Comparison of ENCODE assay signal across 10 mouse cellular contexts in the genomic region with DNA sequence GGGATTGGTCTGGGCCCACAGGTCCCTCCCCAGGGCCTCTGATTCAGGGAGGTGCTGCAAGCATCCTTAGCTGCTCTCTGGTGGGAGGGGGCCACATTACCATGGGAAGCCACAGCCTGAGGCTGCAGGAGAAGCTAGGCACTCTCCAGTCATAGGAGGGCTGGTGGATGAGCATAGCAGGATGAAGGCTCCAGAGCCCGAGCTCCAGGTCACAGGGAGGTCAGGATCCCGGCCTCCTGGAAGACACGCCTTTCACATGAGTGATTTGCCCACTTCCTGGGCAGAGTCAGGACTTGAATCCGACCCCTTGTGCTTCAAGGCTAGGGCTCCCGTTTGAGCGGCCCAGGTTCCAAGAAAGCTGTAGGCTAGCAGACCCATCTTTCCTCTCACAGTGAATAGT. TPM values are rescaled to one million over a fixed set of nuclear protein-coding genes. Genes with fewer than 3 reads are reported as not detected.
DNase-seq lines count a peak whose midpoint lies in the region; ATAC-seq and TF ChIP-seq lines count a peak whose summit lies in the region.
"Had no signal": no experiment of that assay in that cellular context is flagged by ENCODE, and none has a peak within 500 bp of the region (broad histone marks: within the 10 kb centered on the region; RNA-seq: fewer than 3 reads in every experiment).

No protein-coding gene starts in this region.

- no peak for DNase-seq in heart, postnatal 14 days
- DNase-seq in midbrain, embryonic 10.5 days (ENCODE audit: low spot score): no peak
- DNase-seq in midbrain, embryonic 11.5 days (ENCODE audit: low spot score, missing footprints): no peak
- peak; percentile 36 for DNase-seq in embryo, embryonic 10.5 days (ENCODE audit: low spot score)
- no peak for DNase-seq in layer of hippocampus, adult 2 months (ENCODE audit: low spot score in 2 of 2)
- no peak for DNase-seq in ovary, postnatal 14 days (ENCODE audit: low spot score)
- DNase-seq: thymus, postnatal 14 days had no signal

- no peak overlapping the region for H3K4me3 ChIP-seq in heart, embryonic 14.5 days (ENCODE audit: control insufficient read depth in 1 of 2, insufficient read depth in 1 of 2, low read depth in 1 of 2, low read length in 2 of 2)
- H3K4me3 ChIP-seq in midbrain, embryonic 10.5 days: no peak overlapping the region
- no peak overlapping the region for H3K4me3 ChIP-seq in midbrain, embryonic 11.5 days (ENCODE audit: low read depth, low read length)
- no peak overlapping the region for H3K4me3 ChIP-seq in neural tube, embryonic 13.5 days
- H3K4me3 ChIP-seq in layer of hippocampus, adult 2 months: no peak overlapping the region
- H3K4me3 ChIP-seq: limb, embryonic 15.5 days had no signal

- H3K27me3 ChIP-seq in heart, embryonic 14.5 days (ENCODE audit: control insufficient read depth, insufficient read depth, low read length): no peaks in the 10 kb centered on the region
- H3K27me3 ChIP-seq in midbrain, embryonic 10.5 days (ENCODE audit: low read depth, poor library complexity, severe bottlenecking): peaks cover 60% of the 10 kb centered on the region
- H3K27me3 ChIP-seq in midbrain, embryonic 11.5 days (ENCODE audit: control insufficient read depth, insufficient read depth, low read length): peaks cover 20% of the 10 kb centered on the region
- peaks cover 27% of the 10 kb centered on the region for H3K27me3 ChIP-seq in neural tube, embryonic 13.5 days
- H3K27me3 ChIP-seq: limb, embryonic 15.5 days had no signal

- no peak for ATAC-seq in heart, embryonic 14.5 days (ENCODE audit: insufficient number of reproducible peaks, insufficient read depth, low FRiP score, low read depth)
- ATAC-seq in midbrain, embryonic 11.5 days (ENCODE audit: low FRiP score): no peak
- ATAC-seq in neural tube, embryonic 13.5 days (ENCODE audit: low read depth): no peak

- H3K9ac ChIP-seq in heart, embryonic 14.5 days (ENCODE audit: low read length): peak overlapping the region; percentile 16; the same call in 1 of the 2 replicates
- H3K9ac ChIP-seq in midbrain, embryonic 11.5 days (ENCODE audit: low read length): no peak overlapping the region
- no peak overlapping the region for H3K9ac ChIP-seq in neural tube, embryonic 13.5 days
- H3K9ac ChIP-seq: limb, embryonic 15.5 days had no signal

- H3K9me3 ChIP-seq in heart, embryonic 14.5 days (ENCODE audit: control insufficient read depth, low read length): no peaks in the 10 kb centered on the region
- H3K9me3 ChIP-seq in midbrain, embryonic 10.5 days (replicated peaks): no peaks in the 10 kb centered on the region
- no peaks in the 10 kb centered on the region for H3K9me3 ChIP-seq in midbrain, embryonic 11.5 days (ENCODE audit: control insufficient read depth, low read length)
- no peaks in the 10 kb centered on the region for H3K9me3 ChIP-seq in neural tube, embryonic 13.5 days
- H3K9me3 ChIP-seq: limb, embryonic 15.5 days had no signal

- H3K4me1 ChIP-seq in heart, embryonic 14.5 days (ENCODE audit: control insufficient read depth in 2 of 2, insufficient read depth in 2 of 2, low read length in 2 of 2): peaks cover 28 to 49% of the 10 kb centered on the region in 2 experiments
- H3K4me1 ChIP-seq in midbrain, embryonic 10.5 days: peaks cover 61% of the 10 kb centered on the region
- H3K4me1 ChIP-seq in midbrain, embryonic 11.5 days (ENCODE audit: control insufficient read depth, insufficient read depth, low read length): peaks cover 26% of the 10 kb centered on the region
- H3K4me1 ChIP-seq in neural tube, embryonic 13.5 days (replicated peaks): peaks cover 50% of the 10 kb centered on the region

- WGBS in heart, embryonic 14.5 days: 41% methylated on average over 6 of the region's 6 CpGs
- 56% methylated on average over 6 of the region's 6 CpGs for WGBS in midbrain, embryonic 10.5 days
- WGBS in midbrain, embryonic 11.5 days: 47% methylated on average over 6 of the region's 6 CpGs
- 16% methylated on average over 6 of the region's 6 CpGs for WGBS in neural tube, embryonic 13.5 days

- H3K36me3 ChIP-seq in heart, embryonic 14.5 days (ENCODE audit: control insufficient read depth, insufficient read depth, low read length): peaks cover 2% of the 10 kb centered on the region; the same call in 1 of the 2 replicates
- H3K36me3 ChIP-seq in midbrain, embryonic 10.5 days: peaks cover 5% of the 10 kb centered on the region
- H3K36me3 ChIP-seq in midbrain, embryonic 11.5 days (ENCODE audit: control insufficient read depth, insufficient read depth, low read length): no peaks in the 10 kb centered on the region
- H3K36me3 ChIP-seq in neural tube, embryonic 13.5 days: no peaks in the 10 kb centered on the region

- no peak for TF ChIP-seq CTCF in layer of hippocampus, adult 2 months (conservative IDR thresholded peaks at IDR 0.05)

- intact Hi-C loops in heart, postnatal 14 days (cut with DNase I): no loop called here

- peak overlapping the region in 1 of 2 experiments; percentile 19; a peak in 1 of 4 replicates for H3K27ac ChIP-seq in heart, embryonic 14.5 days (replicated peaks in 1 of 2; ENCODE audit: control insufficient read depth in 1 of 2, insufficient read depth in 1 of 2, low read depth in 2 of 2, low read length in 2 of 2)
- 0 out of 2 replicates have a peak overlapping the region, but pooled peaks have one; percentile 2 for H3K27ac ChIP-seq in midbrain, embryonic 10.5 days (replicated peaks)
- H3K27ac ChIP-seq in midbrain, embryonic 11.5 days (ENCODE audit: low read depth, low read length): no peak overlapping the region
- 0 out of 2 replicates have a peak overlapping the region, but pooled peaks have one; percentile 3 for H3K27ac ChIP-seq in neural tube, embryonic 13.5 days (replicated peaks)
- H3K27ac ChIP-seq in layer of hippocampus, adult 2 months: no peak overlapping the region
- H3K27ac ChIP-seq: limb, embryonic 15.5 days had no signal

- H3K4me2 ChIP-seq in heart, embryonic 14.5 days (ENCODE audit: low read length): no peak overlapping the region
- H3K4me2 ChIP-seq in midbrain, embryonic 11.5 days: no peak overlapping the region
- no peak overlapping the region for H3K4me2 ChIP-seq in neural tube, embryonic 13.5 days
- H3K4me2 ChIP-seq: limb, embryonic 15.5 days had no signal

RNA-seq across cellular contexts. Expression of gene Ppp1r14b, which starts 3.1 kb away (rescaled TPM):
- 170 and 184 TPM in 2 replicates for polyA plus RNA-seq in heart, embryonic 14.5 days (2014; fragmentation: Nextera tagmentation; extraction: Ambion mirVana)
- total RNA-seq in heart, postnatal 14 days (2021): 100 to 1,000 TPM in 1 of 2 experiments, 10 to 100 TPM in 1; 89.8 to 120 TPM
- 90.8 and 116 TPM in 2 replicates for polyA plus RNA-seq in midbrain, embryonic 10.5 days (2016; fragmentation: Nextera tagmentation; extraction: Ambion mirVana)
- 245 and 285 TPM in 2 replicates for polyA plus RNA-seq in midbrain, embryonic 11.5 days (2014; fragmentation: Nextera tagmentation; extraction: Ambion mirVana)
- 191 and 211 TPM in 2 replicates for polyA plus RNA-seq in neural tube, embryonic 13.5 days (2015; fragmentation: Nextera tagmentation; extraction: Ambion mirVana)
- total RNA-seq in layer of hippocampus, adult 2 months (2021): 10 to 100 TPM; 68.2 to 71.4 TPM

RNA-seq across cellular contexts. Expression of gene Plcb3, which starts 4.6 kb away (rescaled TPM):
- 15.2 and 16.8 TPM in 2 replicates for polyA plus RNA-seq in heart, embryonic 14.5 days (2014; fragmentation: Nextera tagmentation; extraction: Ambion mirVana)
- total RNA-seq in heart, postnatal 14 days (2021): 10 to 100 TPM; 16.2 to 16.8 TPM
- 22.4 and 23.7 TPM in 2 replicates for polyA plus RNA-seq in midbrain, embryonic 10.5 days (2016; fragmentation: Nextera tagmentation; extraction: Ambion mirVana)
- polyA plus RNA-seq in midbrain, embryonic 11.5 days (2014; fragmentation: Nextera tagmentation; extraction: Ambion mirVana): 13.0 and 14.2 TPM in 2 replicates
- 23.8 and 27.3 TPM in 2 replicates for polyA plus RNA-seq in neural tube, embryonic 13.5 days (2015; fragmentation: Nextera tagmentation; extraction: Ambion mirVana)
- 10 to 100 TPM; 14.8 to 17.4 TPM for total RNA-seq in layer of hippocampus, adult 2 months (2021)

RNA-seq across cellular contexts. Expression of gene Fkbp2, which starts 8.7 kb away (rescaled TPM):
- polyA plus RNA-seq in heart, embryonic 14.5 days (2014; fragmentation: Nextera tagmentation; extraction: Ambion mirVana): 64.2 and 65.1 TPM in 2 replicates
- total RNA-seq in heart, postnatal 14 days (2021): 10 to 100 TPM; 13.6 to 14.2 TPM
- polyA plus RNA-seq in midbrain, embryonic 10.5 days (2016; fragmentation: Nextera tagmentation; extraction: Ambion mirVana): 115 and 127 TPM in 2 replicates
- 67.7 and 81.3 TPM in 2 replicates for polyA plus RNA-seq in midbrain, embryonic 11.5 days (2014; fragmentation: Nextera tagmentation; extraction: Ambion mirVana)
- 104 and 120 TPM in 2 replicates for polyA plus RNA-seq in neural tube, embryonic 13.5 days (2015; fragmentation: Nextera tagmentation; extraction: Ambion mirVana)
- total RNA-seq in layer of hippocampus, adult 2 months (2021): 10 to 100 TPM; 81.1 to 83.7 TPM

RNA-seq across cellular contexts. Expression of gene Vegfb, which starts 15.8 kb away (rescaled TPM):
- polyA plus RNA-seq in heart, embryonic 14.5 days (2014; fragmentation: Nextera tagmentation; extraction: Ambion mirVana): 141 and 153 TPM in 2 replicates
- 100 to 1,000 TPM; 307 to 309 TPM for total RNA-seq in heart, postnatal 14 days (2021)
- 35.2 and 40.8 TPM in 2 replicates for polyA plus RNA-seq in midbrain, embryonic 10.5 days (2016; fragmentation: Nextera tagmentation; extraction: Ambion mirVana)
- polyA plus RNA-seq in midbrain, embryonic 11.5 days (2014; fragmentation: Nextera tagmentation; extraction: Ambion mirVana): 21.9 and 25.4 TPM in 2 replicates
- 37.2 and 39.3 TPM in 2 replicates for polyA plus RNA-seq in neural tube, embryonic 13.5 days (2015; fragmentation: Nextera tagmentation; extraction: Ambion mirVana)
- total RNA-seq in layer of hippocampus, adult 2 months (2021): 10 to 100 TPM; 85.2 to 88.0 TPM

RNA-seq across cellular contexts. Expression of gene Dnajc4, which starts 20.7 kb away (rescaled TPM):
- polyA plus RNA-seq in heart, embryonic 14.5 days (2014; fragmentation: Nextera tagmentation; extraction: Ambion mirVana): 40.0 and 42.9 TPM in 2 replicates
- total RNA-seq in heart, postnatal 14 days (2021): 10 to 100 TPM; 54.8 to 62.7 TPM
- polyA plus RNA-seq in midbrain, embryonic 10.5 days (2016; fragmentation: Nextera tagmentation; extraction: Ambion mirVana): 20.8 and 23.1 TPM in 2 replicates
- polyA plus RNA-seq in midbrain, embryonic 11.5 days (2014; fragmentation: Nextera tagmentation; extraction: Ambion mirVana): 17.9 and 21.0 TPM in 2 replicates
- 21.5 and 23.0 TPM in 2 replicates for polyA plus RNA-seq in neural tube, embryonic 13.5 days (2015; fragmentation: Nextera tagmentation; extraction: Ambion mirVana)
- 10 to 100 TPM; 26.1 to 27.6 TPM for total RNA-seq in layer of hippocampus, adult 2 months (2021)

Comparison
In these comparisons a context has a peak if more than half of its experiments do, and no peak if none do; other contexts are left out.
1. H3K27ac ChIP-seq: peak in midbrain, embryonic 10.5 days (single experiment) and neural tube, embryonic 13.5 days (single experiment); none in midbrain, embryonic 11.5 days (single experiment) and layer of hippocampus, adult 2 months (single experiment).